Mouse (Mus musculus) brain, embryonic 14.5 days (tissue): Measurements from ENCODE around the gene Gpn3.

Experiments used
- CTCF ChIP-seq: fragments of 200-500 bp; IDR thresholded peaks from 2 replicates; pipeline ENCODE4 v1.5.1; 2012; ENCODE audit warnings: inconsistent platforms, mild to moderate bottlenecking, moderate library complexity, borderline replicate concordance; ENCODE audit not compliant: insufficient read depth, insufficient read length; ENCODE audit errors: extremely low read depth
- POLR2A ChIP-seq: fragments of 200-500 bp; IDR thresholded peaks from 2 replicates; pipeline ENCODE4 v1.6.1; 2012; ENCODE audit warnings: mild to moderate bottlenecking, inconsistent platforms, borderline replicate concordance; ENCODE audit not compliant: poor library complexity, insufficient read depth, insufficient read length, severe bottlenecking; ENCODE audit errors: extremely low read depth

GRCm38 (mm10) chr5:122344260-122344659 is 27.4 kb upstream of the Gpn3 start:
- TF ChIP-seq POLR2A (no peak), CTCF (peak; percentile 86)
